Mouse (Mus musculus): ENCODE measurements around the gene Irf2bp1. TPM values are rescaled to one million over a fixed set of nuclear protein-coding genes. Genes with fewer than 3 reads are reported as not detected.
A peak's percentile ranks its signal among the peaks of the same experiment; 100 is the strongest.

Irf2bp1 gene
- total and polyA plus RNA-seq, 3 experiments = 4.9 to 12.8 (median 6.6) TPM

GRCm38 (mm10) chr7:18965312-18965711, 38.5 kb upstream of the Irf2bp1 start:
- dilution Hi-C loops (cut with MboI; ENCODE audit: extremely low pct_ligation_motif_present, extremely low pct_unique_long_range_greater_than_20kb, low sequenced_read_pairs) = no loop called here

GRCm38 (mm10) chr7:18967603-18968002, 36.2 kb upstream of the Irf2bp1 start:
- H3K9ac ChIP-seq (ENCODE audit: insufficient read depth, low read depth) = no peak overlapping the region
- peak overlapping the region; percentile 9; the same call in 1 of the 2 replicates for H3K4me2 ChIP-seq (ENCODE audit: insufficient read depth, low read depth, poor library complexity, severe bottlenecking)
- H3K36me3 ChIP-seq (replicated peaks in 1 of 2; ENCODE audit: control insufficient read depth in 1 of 2, insufficient read depth in 1 of 2, low read length in 1 of 2) = no peaks in the 10 kb centered on the region
- no peak for DNase-seq (ENCODE audit: extremely low read depth)
- dilution Hi-C loops (cut with MboI; ENCODE audit: extremely low pct_ligation_motif_present, extremely low pct_unique_long_range_greater_than_20kb, low sequenced_read_pairs) (no loop called here), in situ Hi-C loops (cut with MboI; ENCODE audit: low pct_ligation_motif_present, low pct_unique_long_range_greater_than_20kb, low sequenced_read_pairs) (no loop called here)
- peaks cover 6% of the 10 kb centered on the region for H3K9me3 ChIP-seq (replicated peaks; ENCODE audit: low read length)
- no peak overlapping the region for H3K4me3 ChIP-seq (replicated peaks in 1 of 3; ENCODE audit: low read depth in 2 of 3, low read length in 2 of 3, poor library complexity in 1 of 3)
- peaks cover 79% of the 10 kb centered on the region for H3K27me3 ChIP-seq (replicated peaks)
- no peak overlapping the region for H3K27ac ChIP-seq (ENCODE audit: insufficient read depth, low read depth)
- no peaks in the 10 kb centered on the region for H3K79me2 ChIP-seq (replicated peaks; ENCODE audit: control insufficient read depth, extremely low read depth, insufficient read depth, poor library complexity, severe bottlenecking)
- H3K4me1 ChIP-seq (ENCODE audit: control insufficient read depth in 1 of 2, insufficient read depth in 2 of 2) = peaks cover 3 to 11% of the 10 kb centered on the region in 2 experiments; a peak in 2 of 4 replicates
- TF ChIP-seq KAT2A (IDR thresholded peaks at IDR 0.05; ENCODE audit: insufficient replicate concordance, low read length) (0 out of 2 replicates have a peak, but pooled peaks have one; percentile 10), ZKSCAN1 (IDR thresholded peaks at IDR 0.05; ENCODE audit: borderline replicate concordance, low read depth, low read length) (no peak), ETS1 (conservative IDR thresholded peaks at IDR 0.05; ENCODE audit: low read depth, low read length) (no peak), MAX (IDR thresholded peaks at IDR 0.05; ENCODE audit: low read length) (0 out of 2 replicates have a peak, but pooled peaks have one; percentile 28), HCFC1 (IDR thresholded peaks at IDR 0.05; ENCODE audit: low read depth, low read length) (peak; percentile 77), MAFK (IDR thresholded peaks at IDR 0.05; ENCODE audit: insufficient replicate concordance, low read length) (0 out of 2 replicates have a peak, but pooled peaks have one; percentile 18), EP300 (IDR thresholded peaks at IDR 0.05; ENCODE audit: low read length) (0 out of 2 replicates have a peak, but pooled peaks have one; percentile 48), BHLHE40 (IDR thresholded peaks at IDR 0.05; ENCODE audit: low read depth, low read length) (0 out of 2 replicates have a peak, but pooled peaks have one; percentile 22)

More at GRCm38 (mm10) chr7:18965312-18965711, 38.5 kb upstream of the Irf2bp1 start:
- Histone ChIP-seq H3K4me2 (ENCODE audit: insufficient read depth, low read depth, poor library complexity, severe bottlenecking) (no peak overlapping the region), H3K4me3 (replicated peaks in 1 of 3; ENCODE audit: low read depth in 2 of 3, low read length in 2 of 3, poor library complexity in 1 of 3) (no peak overlapping the region), H3K27me3 (replicated peaks) (peaks cover 93% of the 10 kb centered on the region), H3K36me3 (replicated peaks in 1 of 2; ENCODE audit: control insufficient read depth in 1 of 2, insufficient read depth in 1 of 2, low read length in 1 of 2) (no peaks in the 10 kb centered on the region), H3K4me1 (ENCODE audit: control insufficient read depth in 1 of 2, insufficient read depth in 2 of 2) (peaks cover 14 to 21% of the 10 kb centered on the region in 2 experiments), H3K27ac (ENCODE audit: insufficient read depth, low read depth) (no peak overlapping the region), H3K9ac (ENCODE audit: insufficient read depth, low read depth) (no peak overlapping the region), H3K79me2 (replicated peaks; ENCODE audit: control insufficient read depth, extremely low read depth, insufficient read depth, poor library complexity, severe bottlenecking) (no peaks in the 10 kb centered on the region), H3K9me3 (replicated peaks; ENCODE audit: low read length) (no peaks in the 10 kb centered on the region)
- no peak for DNase-seq (ENCODE audit: extremely low read depth)
- TF ChIP-seq UBTF (IDR thresholded peaks at IDR 0.05; ENCODE audit: low read depth, low read length) = no peak
- in situ Hi-C loops (cut with MboI; ENCODE audit: low pct_ligation_motif_present, low pct_unique_long_range_greater_than_20kb, low sequenced_read_pairs) = no loop called here

GRCm38 (mm10) chr7:18970956-18971355, 32.9 kb upstream of the Irf2bp1 start:
- TF ChIP-seq CTCF (conservative IDR thresholded peaks at IDR 0.05 in 1 of 2, IDR thresholded peaks at IDR 0.05 in 1 of 2; ENCODE audit: low read depth in 2 of 2, low read length in 2 of 2) = peak; percentile 17 to 45; a peak in 2 of 4 replicates
- TF ChIP-seq ZC3H11A (IDR thresholded peaks at IDR 0.05; ENCODE audit: low read depth, low read length) = no peak
- peak; percentile 32 for TF ChIP-seq RAD21 (IDR thresholded peaks at IDR 0.05; ENCODE audit: low read depth, low read length)
- Histone ChIP-seq H3K4me1 (ENCODE audit: control insufficient read depth in 1 of 2, insufficient read depth in 2 of 2) (peaks cover 0 to 4% of the 10 kb centered on the region in 2 experiments; a peak in 2 of 4 replicates), H3K4me3 (replicated peaks in 1 of 3; ENCODE audit: low read depth in 2 of 3, low read length in 2 of 3, poor library complexity in 1 of 3) (no peak overlapping the region), H3K79me2 (replicated peaks; ENCODE audit: control insufficient read depth, extremely low read depth, insufficient read depth, poor library complexity, severe bottlenecking) (no peaks in the 10 kb centered on the region), H3K9ac (ENCODE audit: insufficient read depth, low read depth) (no peak overlapping the region), H3K27ac (ENCODE audit: insufficient read depth, low read depth) (no peak overlapping the region), H3K36me3 (replicated peaks in 1 of 2; ENCODE audit: control insufficient read depth in 1 of 2, insufficient read depth in 1 of 2, low read length in 1 of 2) (no peaks in the 10 kb centered on the region), H3K27me3 (replicated peaks) (peaks cover 77% of the 10 kb centered on the region), H3K9me3 (replicated peaks; ENCODE audit: low read length) (peaks cover 6% of the 10 kb centered on the region), H3K4me2 (ENCODE audit: insufficient read depth, low read depth, poor library complexity, severe bottlenecking) (no peak overlapping the region)
- peak; percentile 23 for DNase-seq (ENCODE audit: extremely low read depth)
- dilution Hi-C loops (cut with MboI; ENCODE audit: extremely low pct_ligation_motif_present, extremely low pct_unique_long_range_greater_than_20kb, low sequenced_read_pairs) (no loop called here), in situ Hi-C loops (cut with MboI; ENCODE audit: low pct_ligation_motif_present, low pct_unique_long_range_greater_than_20kb, low sequenced_read_pairs) (loop anchor here (10.0 kb wide), 1 partner anchor 56 kb away; the partner anchor contains the start of gene Ccdc61)

All from CH12.LX (cell line).